Mouse (Mus musculus) ovary, adult 18-20 months (tissue): ENCODE data around the gene Nup214.

ENCODE experiments used
- DNase-seq: peaks from one replicate; pipeline ENCODE4 v3.0.0; 2022; ENCODE audit warnings: low spot score, mixed read lengths

The Nup214 gene

GRCm38 (mm10) chr2:31974141-31974808 lies at the start of gene Nup214:
Nup214 (plus strand) TSS chr2:31974436.
- peak; percentile 98 for DNase-seq

GRCm38 (mm10) chr2:31924811-31925210 lies 49.4 kb upstream of the Nup214 start:
- peak; percentile 9 for DNase-seq

DNA sequence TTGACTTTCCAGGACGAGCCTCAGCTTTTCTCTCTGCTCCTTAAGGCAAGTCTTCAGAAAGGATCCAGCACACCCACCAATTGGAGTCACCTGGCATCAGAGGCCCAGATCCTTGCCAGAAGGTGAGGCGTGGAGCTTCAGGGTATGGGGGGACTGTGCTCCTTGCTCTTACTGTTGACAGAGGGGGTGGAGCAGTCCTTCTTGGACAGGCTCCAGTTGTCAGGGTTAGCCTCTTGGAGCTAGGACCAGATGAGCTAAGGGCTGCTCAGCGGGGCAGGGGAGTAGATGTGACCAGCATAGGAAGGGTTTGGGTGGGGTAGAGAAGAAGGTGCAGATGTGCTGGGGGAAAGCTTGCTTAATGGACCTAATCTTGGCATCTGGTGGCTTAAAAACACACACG lies 48.3 kb upstream of the Nup214 start:
- DNase-seq = no peak

GRCm38 (mm10) chr2:31929664-31930063 lies 44.6 kb upstream of the Nup214 start:
- no peak for DNase-seq

DNA sequence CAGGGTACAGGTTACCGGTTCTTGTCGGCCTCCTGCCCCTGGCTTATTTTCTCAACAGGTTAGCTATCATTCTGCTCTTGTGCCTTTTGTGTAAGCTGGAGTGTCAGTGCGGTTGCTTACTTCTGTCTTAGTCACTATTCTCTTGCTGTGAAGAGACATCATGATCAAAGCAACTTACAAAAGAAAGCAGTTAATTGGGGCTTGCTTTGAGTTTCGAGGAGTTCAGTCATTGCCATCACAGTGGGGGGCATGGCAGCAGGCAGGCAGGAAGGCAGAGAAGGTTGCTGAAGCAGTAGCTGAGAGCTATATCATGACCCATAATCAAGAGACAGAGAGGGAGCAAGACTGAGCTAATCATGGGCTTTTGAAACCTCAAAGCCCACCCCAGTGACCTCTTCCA lies 39.7 kb upstream of the Nup214 start:
- no peak for DNase-seq

DNA sequence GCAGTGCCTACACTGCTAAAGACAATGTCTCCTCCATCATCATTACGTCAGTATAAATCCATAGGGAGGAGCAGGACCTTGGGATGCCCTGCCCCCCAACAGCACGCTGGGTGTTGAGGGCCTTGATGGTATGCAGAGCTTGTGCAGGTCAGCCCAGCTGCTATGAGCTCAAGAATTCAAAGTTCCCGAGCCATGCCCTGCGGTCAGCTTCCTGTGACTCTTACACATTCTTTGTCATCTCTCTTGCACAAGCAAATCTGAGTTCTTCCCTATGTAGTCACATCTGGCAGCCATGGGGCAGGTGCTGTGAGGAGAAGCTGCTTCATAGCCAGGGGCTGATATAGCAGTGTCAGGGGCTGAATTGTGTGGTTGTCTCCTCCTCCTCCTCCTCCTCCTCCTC lies 39.2 kb upstream of the Nup214 start:
- DNase-seq = no peak

- DNase-seq = no peak
These were observed 35.9 kb upstream of the Nup214 start for GRCm38 (mm10) chr2:31938298-31938697.

GRCm38 (mm10) chr2:31943011-31943410 lies 31.2 kb upstream of the Nup214 start:
- DNase-seq = no peak

DNA sequence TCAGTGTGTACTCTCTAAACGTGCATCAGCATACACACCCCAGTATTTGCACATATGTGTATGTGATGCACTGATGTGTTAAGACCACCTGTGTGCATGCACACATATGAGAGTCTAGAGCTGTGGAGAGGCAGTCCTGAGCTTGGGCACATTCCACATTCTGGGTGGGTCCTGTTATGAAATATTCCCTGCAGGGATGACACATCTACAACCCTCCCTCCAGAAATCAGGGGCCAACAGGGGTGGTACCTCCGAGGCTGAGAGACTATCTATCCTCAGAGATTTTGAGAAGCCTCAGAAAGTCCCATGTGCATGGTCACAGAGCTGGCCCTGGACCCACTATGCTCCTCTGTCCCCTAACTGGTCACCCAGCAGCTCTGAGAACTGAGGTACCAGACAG lies 28.7 kb upstream of the Nup214 start:
- DNase-seq = no peak

GRCm38 (mm10) chr2:31948392-31948791 lies 25.8 kb upstream of the Nup214 start:
- DNase-seq = no peak

- DNase-seq = no peak
These were observed 25.4 kb upstream of the Nup214 start for GRCm38 (mm10) chr2:31948801-31949200.

DNA sequence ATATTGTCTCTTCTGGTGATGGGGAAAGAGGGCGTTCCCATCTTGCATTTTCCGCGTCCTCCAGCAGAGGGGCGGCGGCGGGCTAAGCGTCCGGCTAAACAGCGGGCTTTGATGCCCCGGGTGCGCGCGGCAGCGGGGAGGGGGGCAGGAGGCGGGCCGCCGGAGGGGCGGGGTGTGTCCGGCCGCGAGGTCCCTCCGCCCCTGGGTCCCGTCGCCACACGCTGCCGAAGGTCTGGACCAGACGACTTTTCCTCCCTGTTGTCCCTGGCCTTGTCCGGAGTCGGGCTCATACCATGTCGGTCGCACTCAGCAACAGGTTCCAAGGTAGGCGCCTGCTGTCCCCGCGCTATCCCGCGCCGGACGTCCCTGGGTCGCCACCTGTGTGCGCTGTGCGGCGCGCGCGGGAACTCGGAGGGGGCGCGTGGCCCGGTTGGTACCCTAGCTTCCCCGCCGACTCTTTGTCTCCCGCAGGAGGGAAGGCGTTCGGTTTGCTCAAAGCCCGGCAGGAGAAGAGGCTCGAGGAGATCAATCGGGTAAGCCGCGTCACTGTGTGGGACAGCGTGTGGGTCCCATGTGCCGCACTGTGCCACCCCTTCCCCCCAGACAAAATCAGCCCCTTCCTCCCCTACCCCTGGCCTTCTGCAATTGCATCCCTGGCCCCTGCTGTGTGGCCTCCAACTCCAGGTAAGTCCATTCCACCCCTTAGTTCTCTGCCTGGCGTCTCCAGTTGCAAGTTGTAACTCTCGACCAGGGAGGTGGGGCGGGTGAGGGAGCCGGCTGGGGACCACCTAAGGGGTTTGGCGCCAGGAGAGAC lies 24.0 kb upstream of the Nup214 start, which contains the start of gene Aif1l:
Aif1l (plus strand) TSS at position 82 of the 814 bp plus-strand sequence.
- peak; percentile 60 for DNase-seq

DNA sequence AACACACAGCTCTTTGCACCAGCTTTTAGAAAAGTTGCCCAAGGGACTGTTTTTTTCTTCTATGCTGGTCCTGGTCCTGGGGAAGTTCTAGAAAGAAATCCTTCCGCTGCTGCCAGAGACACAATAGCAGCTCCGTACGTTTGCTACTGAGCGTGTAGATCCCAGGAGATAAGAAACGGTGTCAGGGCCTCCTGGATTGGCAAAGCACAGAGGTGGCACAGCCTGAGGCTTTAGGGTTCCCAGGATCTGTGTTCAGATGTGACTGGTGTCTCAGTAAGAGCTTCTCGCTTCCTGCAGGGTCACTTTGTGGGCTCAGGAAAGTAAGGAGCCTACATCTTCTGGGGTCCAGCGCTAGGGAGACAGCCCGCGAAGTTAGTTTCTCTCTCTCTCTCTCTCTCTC lies 23.3 kb upstream of the Nup214 start:
- no peak for DNase-seq

- DNase-seq = no peak
These were observed 22.0 kb upstream of the Nup214 start for GRCm38 (mm10) chr2:31952236-31952635.

- no peak for DNase-seq
These were observed 21.5 kb upstream of the Nup214 start for GRCm38 (mm10) chr2:31952725-31953124.

- peak; percentile 16 for DNase-seq
These were observed 20.5 kb upstream of the Nup214 start for GRCm38 (mm10) chr2:31953687-31954086.

GRCm38 (mm10) chr2:31954779-31955181 lies 19.5 kb upstream of the Nup214 start:
- DNase-seq = peak; percentile 51

DNA sequence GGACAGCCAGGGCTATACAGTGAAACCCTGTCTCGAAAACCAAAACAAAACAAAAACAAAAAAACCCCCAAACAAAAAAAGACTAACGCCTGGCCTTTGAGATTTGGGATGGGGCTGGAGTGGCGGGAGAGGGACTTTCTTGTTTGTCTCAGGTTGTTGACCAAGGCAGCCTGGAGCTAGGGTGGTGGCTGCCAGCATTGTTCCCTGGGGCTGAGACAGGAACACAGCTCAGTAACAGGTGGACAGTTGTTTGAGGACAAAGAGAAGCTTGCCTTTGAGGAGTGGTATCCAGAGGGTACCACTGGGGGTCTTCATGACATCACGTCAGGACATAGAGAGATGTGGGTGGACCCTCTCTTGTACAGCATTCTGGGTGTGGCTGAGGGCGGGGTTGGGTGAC lies 18.6 kb upstream of the Nup214 start:
- no peak for DNase-seq

DNA sequence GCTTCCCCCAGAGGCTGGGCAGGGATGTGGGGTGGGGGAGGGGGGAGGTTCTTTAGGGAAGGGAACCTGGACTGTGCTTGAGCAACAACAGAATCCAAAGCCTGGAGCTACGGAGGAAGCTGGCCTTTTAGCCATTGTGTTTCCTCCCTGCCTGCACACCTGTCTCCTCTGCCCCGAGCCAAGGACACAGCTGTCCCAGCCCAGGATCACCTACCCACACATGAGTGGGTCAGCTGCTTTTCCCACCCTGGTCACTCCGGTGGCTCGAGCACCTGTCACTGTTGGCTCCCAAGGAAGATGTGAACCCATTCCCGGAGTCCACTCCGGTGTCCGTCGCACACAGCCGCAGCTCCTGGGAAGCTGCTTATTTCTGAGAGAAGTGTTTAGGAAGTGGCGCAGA lies 17.0 kb upstream of the Nup214 start:
- DNase-seq = no peak

DNA sequence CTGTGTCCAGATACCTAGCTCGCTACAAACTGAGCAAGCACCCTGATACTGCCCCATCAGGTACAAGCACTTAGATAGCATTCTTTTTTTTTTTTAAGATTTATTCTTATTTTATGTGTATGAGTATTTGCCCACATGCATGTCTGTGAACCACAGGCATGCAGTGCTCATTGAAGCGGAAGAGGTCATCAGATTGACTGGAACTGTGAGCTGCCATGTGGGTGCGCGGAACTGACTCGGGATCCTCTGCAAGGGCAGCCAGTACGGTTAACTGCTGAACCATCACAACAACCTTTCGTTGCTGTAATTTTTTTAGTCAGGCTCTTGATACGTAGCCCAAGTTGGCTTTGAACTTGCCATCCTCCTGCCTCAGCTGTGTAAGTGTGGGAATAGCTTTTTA lies 13.2 kb upstream of the Nup214 start:
- DNase-seq = no peak

DNA sequence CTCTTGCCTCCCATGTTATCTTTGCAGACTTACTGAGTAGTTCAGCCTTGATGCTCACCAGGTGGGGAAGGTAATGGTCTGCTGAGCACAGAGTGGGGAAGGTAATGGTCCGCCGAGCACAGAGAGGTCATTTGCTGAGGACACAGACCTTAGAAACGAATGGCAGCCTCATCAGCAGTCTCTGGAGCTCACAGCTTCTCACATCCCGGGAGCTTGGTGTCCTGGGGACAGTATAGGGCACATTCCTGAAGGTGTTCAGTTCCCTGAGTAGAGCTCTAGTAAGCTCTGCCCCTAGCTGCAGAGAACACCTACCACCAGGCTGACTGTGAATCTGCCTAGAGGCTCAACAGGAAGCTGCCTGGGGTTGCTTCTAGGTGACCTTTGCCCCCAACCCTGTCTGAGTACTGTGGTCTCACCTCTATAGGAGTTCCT lies 12.4 kb upstream of the Nup214 start:
- DNase-seq = no peak

DNA sequence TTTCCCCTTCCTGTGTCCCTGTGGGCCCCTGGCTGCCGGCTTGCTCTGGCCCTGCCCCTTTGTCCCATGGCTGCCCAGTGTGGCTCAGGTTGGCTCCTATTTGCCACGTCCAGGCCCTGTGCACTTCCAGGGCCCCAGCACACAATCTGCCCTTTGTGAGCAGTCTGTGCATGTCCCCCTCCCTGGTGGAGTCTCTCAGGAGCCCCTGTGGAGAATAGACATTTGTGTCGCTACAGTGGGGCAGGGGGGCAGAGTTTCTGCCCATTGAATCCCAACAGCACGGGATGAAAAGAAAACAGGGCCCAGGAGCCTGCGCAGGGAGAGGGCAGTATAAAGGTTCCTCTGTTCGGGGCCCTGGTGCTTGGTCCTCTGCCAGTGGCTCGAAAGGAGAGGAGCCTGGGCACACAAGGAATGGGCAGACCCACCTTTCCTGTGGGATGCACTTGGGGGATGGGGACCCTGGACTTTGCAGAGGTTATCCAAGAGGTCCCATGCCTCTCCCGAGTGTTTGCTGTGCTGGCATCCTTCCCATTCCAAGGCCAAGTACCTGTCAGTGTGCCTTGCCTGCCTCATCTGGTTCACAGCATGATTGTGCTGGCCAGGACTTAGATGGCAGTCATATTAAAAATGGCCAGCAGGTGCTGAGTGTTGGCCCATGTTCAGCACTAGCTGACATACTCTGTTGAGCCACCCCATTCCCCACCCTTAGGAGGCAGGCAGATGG lies 11.6 kb upstream of the Nup214 start:
- DNase-seq = no peak

DNA sequence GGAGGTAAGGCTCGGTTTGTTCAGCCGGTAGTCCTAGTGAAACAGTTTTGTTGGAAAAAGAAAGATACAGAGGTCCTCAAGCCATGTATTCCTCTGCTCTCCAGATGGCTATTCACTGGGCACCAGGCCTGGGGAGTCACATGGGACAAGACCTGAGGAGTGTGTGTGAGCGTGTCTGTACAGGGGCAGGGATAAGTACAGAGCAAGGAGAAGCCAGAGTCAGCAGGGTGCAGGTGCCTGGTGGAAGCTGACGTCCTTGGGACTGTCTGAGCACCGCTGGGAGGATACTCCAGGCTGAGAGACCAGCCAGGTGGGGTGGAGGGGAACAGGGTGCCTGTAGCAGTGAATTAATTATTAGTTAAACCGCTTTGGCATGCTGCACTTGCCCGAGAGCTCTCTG lies 10.7 kb upstream of the Nup214 start:
- DNase-seq = no peak
